In the genomic region with DNA sequence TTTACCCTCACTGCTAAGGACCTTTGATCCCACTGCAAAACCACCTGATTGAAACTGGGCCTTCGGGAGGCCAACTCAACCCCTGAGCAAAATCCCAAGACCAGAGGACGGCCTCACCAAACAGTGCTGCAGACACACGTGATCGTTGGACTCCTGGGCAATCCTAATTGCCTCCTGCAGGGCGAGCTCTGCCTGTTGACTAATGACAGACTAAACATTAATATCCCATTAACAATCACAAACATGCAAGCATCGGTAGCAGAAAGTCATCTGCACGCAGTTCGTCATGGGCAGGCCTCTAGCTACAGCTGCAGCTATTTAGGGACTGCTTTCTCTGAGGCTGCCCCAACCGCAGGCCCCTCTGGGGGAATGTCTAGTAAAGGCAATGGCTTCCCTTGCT, we compare ENCODE assay signal across 18 mouse cellular contexts. TPM values are rescaled to one million over a fixed set of nuclear protein-coding genes. Genes with fewer than 3 reads are reported as not detected.
DNase-seq lines count a peak whose midpoint lies in the region; ATAC-seq and TF ChIP-seq lines count a peak whose summit lies in the region.
"Had no signal": no experiment of that assay in that cellular context is flagged by ENCODE, and none has a peak within 500 bp of the region (broad histone marks: within the 10 kb centered on the region; RNA-seq: fewer than 3 reads in every experiment).

No protein-coding gene starts in this region.

- H3K4me3 ChIP-seq in heart, embryonic 16.5 days (ENCODE audit: low read length), result no peak overlapping the region
- H3K4me3 ChIP-seq in liver, embryonic 15.5 days (replicated peaks), result no peak overlapping the region
- H3K4me3 ChIP-seq in intestine, postnatal 0 days (ENCODE audit: low read depth, low read length), result no peak overlapping the region
- H3K4me3 ChIP-seq: embryonic facial prominence, embryonic 12.5 days; forebrain, embryonic 13.5 days; midbrain, embryonic 12.5 days; myocyte had no signal

- DNase-seq in heart, postnatal 36 days, result no peak
- DNase-seq in liver, result no peak
- DNase-seq in kidney, postnatal 4 days, result peak; percentile 29 to 58
- no peak for DNase-seq in layer of hippocampus, adult 9-10 months (ENCODE audit: low spot score)
- DNase-seq in layer of hippocampus, postnatal 14 days (ENCODE audit: low spot score in 2 of 2), result no peak
- DNase-seq: adrenal gland, postnatal 25 days; cerebellum, postnatal 25 days; right cerebral cortex, postnatal 25 days; thymus, postnatal 14 days had no signal

- no peak for ATAC-seq in heart, embryonic 16.5 days (replicated peaks; ENCODE audit: extremely low read depth, insufficient read depth, low FRiP score)
- no peak for ATAC-seq in liver, embryonic 15.5 days (ENCODE audit: insufficient read depth)
- ATAC-seq in intestine, postnatal 0 days, result peak; percentile 73
- ATAC-seq: forebrain, embryonic 13.5 days; hindbrain, postnatal 0 days; lung, postnatal 0 days had no signal

- no peaks in the 10 kb centered on the region for H3K9me3 ChIP-seq in heart, embryonic 16.5 days (replicated peaks; ENCODE audit: control insufficient read depth, low read length)
- H3K9me3 ChIP-seq in liver, embryonic 15.5 days (replicated peaks), result no peaks in the 10 kb centered on the region
- H3K9me3 ChIP-seq in intestine, postnatal 0 days (ENCODE audit: control insufficient read depth), result no peaks in the 10 kb centered on the region
- H3K9me3 ChIP-seq: embryonic facial prominence, embryonic 12.5 days; forebrain, embryonic 13.5 days; midbrain, embryonic 12.5 days had no signal

- peaks cover 38% of the 10 kb centered on the region for H3K4me1 ChIP-seq in heart, embryonic 16.5 days (ENCODE audit: control insufficient read depth, insufficient read depth, low read length)
- H3K4me1 ChIP-seq in liver, embryonic 15.5 days (replicated peaks), result peaks cover 49% of the 10 kb centered on the region
- H3K4me1 ChIP-seq in intestine, postnatal 0 days (replicated peaks; ENCODE audit: control insufficient read depth, insufficient read depth, low read length), result 0 out of 2 replicates have a peak, but pooled peaks cover 17% of the 10 kb centered on the region
- H3K4me1 ChIP-seq: embryonic facial prominence, embryonic 12.5 days had no signal

- peaks cover 68% of the 10 kb centered on the region for H3K36me3 ChIP-seq in heart, embryonic 16.5 days (ENCODE audit: control insufficient read depth, insufficient read depth)
- peaks cover 99% of the 10 kb centered on the region for H3K36me3 ChIP-seq in liver, embryonic 15.5 days (replicated peaks)
- peaks cover 70% of the 10 kb centered on the region for H3K36me3 ChIP-seq in intestine, postnatal 0 days (ENCODE audit: control insufficient read depth, insufficient read depth)

- no peaks in the 10 kb centered on the region for H3K27me3 ChIP-seq in heart, embryonic 16.5 days (ENCODE audit: control insufficient read depth, insufficient read depth, low read length)
- H3K27me3 ChIP-seq in liver, embryonic 15.5 days, result no peaks in the 10 kb centered on the region
- no peaks in the 10 kb centered on the region for H3K27me3 ChIP-seq in intestine, postnatal 0 days (replicated peaks; ENCODE audit: control insufficient read depth, insufficient read depth, low read length)
- H3K27me3 ChIP-seq: embryonic facial prominence, embryonic 12.5 days; forebrain, embryonic 13.5 days; midbrain, embryonic 12.5 days had no signal

- peak overlapping the region; percentile 66 for H3K27ac ChIP-seq in heart, embryonic 16.5 days (ENCODE audit: low read length)
- peak overlapping the region; percentile 56 for H3K27ac ChIP-seq in liver, embryonic 15.5 days (replicated peaks)
- peak overlapping the region; percentile 82 for H3K27ac ChIP-seq in intestine, postnatal 0 days (ENCODE audit: low read depth, low read length)
- H3K27ac ChIP-seq: embryonic facial prominence, embryonic 12.5 days; forebrain, embryonic 13.5 days; hindbrain, postnatal 0 days; midbrain, embryonic 12.5 days had no signal

- H3K4me2 ChIP-seq in heart, embryonic 16.5 days (ENCODE audit: low read depth, low read length), result no peak overlapping the region
- no peak overlapping the region for H3K4me2 ChIP-seq in liver, embryonic 15.5 days
- H3K4me2 ChIP-seq in intestine, postnatal 0 days (replicated peaks; ENCODE audit: low read depth), result peak overlapping the region; percentile 25; the same call in 1 of the 2 replicates
- H3K4me2 ChIP-seq: embryonic facial prominence, embryonic 12.5 days; forebrain, embryonic 13.5 days; midbrain, embryonic 12.5 days had no signal

- H3K9ac ChIP-seq in heart, embryonic 16.5 days (ENCODE audit: low read length), result no peak overlapping the region
- no peak overlapping the region for H3K9ac ChIP-seq in liver, embryonic 15.5 days
- no peak overlapping the region for H3K9ac ChIP-seq in intestine, postnatal 0 days (ENCODE audit: low read depth, low read length)
- H3K9ac ChIP-seq: embryonic facial prominence, embryonic 12.5 days; forebrain, embryonic 13.5 days; midbrain, embryonic 12.5 days had no signal

- intact Hi-C loops in heart, postnatal 36 days (cut with DNase I), result no loop called here

- peak; percentile 43 for TF ChIP-seq CTCF in intestine, postnatal 0 days (IDR thresholded peaks at IDR 0.05; ENCODE audit: low read depth)

- WGBS in heart, embryonic 16.5 days, result 54% methylated on average over 9 of the region's 9 CpGs
- 79% methylated on average over 9 of the region's 9 CpGs for WGBS in liver, embryonic 15.5 days (ENCODE audit: insufficient replicate concordance)
- 37% methylated on average over 9 of the region's 9 CpGs for WGBS in intestine, postnatal 0 days

RNA-seq across cellular contexts. Expression of a gene that starts 18.4 kb away (rescaled TPM):
- polyA plus RNA-seq in heart, embryonic 16.5 days (2015; fragmentation: Nextera tagmentation; extraction: Ambion mirVana), result 327 and 339 TPM in 2 replicates
- total RNA-seq in heart, postnatal 36 days (2021), result 100 to 1,000 TPM; 163 to 171 TPM
- polyA plus RNA-seq in liver, embryonic 15.5 days (2015; fragmentation: Nextera tagmentation; extraction: Ambion mirVana), result 220 and 221 TPM in 2 replicates
- 134 and 145 TPM in 2 replicates for polyA plus RNA-seq in intestine, postnatal 0 days (2015; fragmentation: Nextera tagmentation; extraction: Ambion mirVana)
- 100 to 1,000 TPM; 215 to 219 TPM for total RNA-seq in layer of hippocampus, postnatal 14 days (2021)

RNA-seq across cellular contexts. Expression of a gene that starts 23.5 kb away (rescaled TPM):
- 12.6 and 13.8 TPM in 2 replicates for polyA plus RNA-seq in heart, embryonic 16.5 days (2015; fragmentation: Nextera tagmentation; extraction: Ambion mirVana)
- 10 to 100 TPM in 1 of 2 experiments, 1 to 10 TPM in 1; 9.2 to 11.2 TPM for total RNA-seq in heart, postnatal 36 days (2021)
- polyA plus RNA-seq in liver, embryonic 15.5 days (2015; fragmentation: Nextera tagmentation; extraction: Ambion mirVana), result 8.9 and 11.4 TPM in 2 replicates
- polyA plus RNA-seq in intestine, postnatal 0 days (2015; fragmentation: Nextera tagmentation; extraction: Ambion mirVana), result 11.0 and 13.4 TPM in 2 replicates
- 100 to 1,000 TPM; 116 to 120 TPM for total RNA-seq in layer of hippocampus, postnatal 14 days (2021)

RNA-seq across cellular contexts. Expression of a gene that starts 47.1 kb away (rescaled TPM):
- polyA plus RNA-seq in heart, embryonic 16.5 days (2015; fragmentation: Nextera tagmentation; extraction: Ambion mirVana), result 32.6 and 35.9 TPM in 2 replicates
- total RNA-seq in heart, postnatal 36 days (2021), result 10 to 100 TPM; 25.6 to 30.1 TPM
- 11.0 and 11.8 TPM in 2 replicates for polyA plus RNA-seq in liver, embryonic 15.5 days (2015; fragmentation: Nextera tagmentation; extraction: Ambion mirVana)
- 18.3 and 21.0 TPM in 2 replicates for polyA plus RNA-seq in intestine, postnatal 0 days (2015; fragmentation: Nextera tagmentation; extraction: Ambion mirVana)
- 10 to 100 TPM; 47.1 to 53.0 TPM for total RNA-seq in layer of hippocampus, postnatal 14 days (2021)

Comparison
In these comparisons a context has a peak if more than half of its experiments do, and no peak if none do; other contexts are left out.
1. DNase-seq: peak in kidney, postnatal 4 days (2 of 2); none in heart, postnatal 36 days (0 of 2), liver (single experiment), layer of hippocampus, adult 9-10 months (single experiment) and layer of hippocampus, postnatal 14 days (0 of 2).
2. Peak in every context shown above with its lines, with median percentiles within 50 percentile points of each other: H3K27ac ChIP-seq.